25 mouse cellular contexts compared by ENCODE assay signal in genomic region chr12:53969378-53970174, GRCm38 (mm10).
A peak's percentile ranks its signal among the peaks of the same experiment; 100 is the strongest.
DNase-seq lines count a peak whose midpoint lies in the region; ATAC-seq and TF ChIP-seq lines count a peak whose summit lies in the region.
"Had no signal": no experiment of that assay in that cellular context is flagged by ENCODE, and none has a peak within 500 bp of the region (broad histone marks: within the 10 kb centered on the region; RNA-seq: fewer than 3 reads in every experiment).

No protein-coding gene starts in this region.

- 0 out of 2 replicates have a peak, but pooled peaks cover 4% of the 10 kb centered on the region for H3K4me1 ChIP-seq in kidney, embryonic 14.5 days (ENCODE audit: control insufficient read depth, insufficient read depth, low read length)
- no peaks in the 10 kb centered on the region for H3K4me1 ChIP-seq in kidney, adult 2 months (ENCODE audit: control insufficient read depth, insufficient read depth, low read length)
- H3K4me1 ChIP-seq in kidney, postnatal 0 days (replicated peaks; ENCODE audit: insufficient read depth, low read length) = no peaks in the 10 kb centered on the region
- H3K4me1 ChIP-seq in CH12.LX (ENCODE audit: control insufficient read depth in 1 of 2, insufficient read depth in 2 of 2) = no peaks in the 10 kb centered on the region
- peaks cover 16% of the 10 kb centered on the region for H3K4me1 ChIP-seq in neural tube, embryonic 13.5 days (replicated peaks)

- no peak overlapping the region for H3K4me3 ChIP-seq in kidney, embryonic 14.5 days (ENCODE audit: low read length)
- no peak overlapping the region for H3K4me3 ChIP-seq in kidney, adult 2 months (ENCODE audit: insufficient read depth, low read depth, low read length)
- H3K4me3 ChIP-seq in kidney, postnatal 0 days (replicated peaks; ENCODE audit: low read depth, low read length) = no peak overlapping the region
- H3K4me3 ChIP-seq in CH12.LX (replicated peaks in 1 of 3; ENCODE audit: low read depth in 2 of 3, low read length in 2 of 3, poor library complexity in 1 of 3) = no peak overlapping the region
- no peak overlapping the region for H3K4me3 ChIP-seq in neural tube, embryonic 13.5 days
- H3K4me3 ChIP-seq: forebrain, embryonic 10.5 days; forebrain, embryonic 13.5 days; hindbrain, embryonic 10.5 days; hindbrain, embryonic 13.5 days had no signal

- H3K27ac ChIP-seq in kidney, embryonic 14.5 days (ENCODE audit: low read depth, low read length) = no peak overlapping the region
- no peak overlapping the region for H3K27ac ChIP-seq in kidney, adult 2 months (ENCODE audit: insufficient read depth, low read depth, low read length)
- H3K27ac ChIP-seq in kidney, postnatal 0 days = no peak overlapping the region
- H3K27ac ChIP-seq in CH12.LX (ENCODE audit: insufficient read depth, low read depth) = no peak overlapping the region
- H3K27ac ChIP-seq in neural tube, embryonic 13.5 days (replicated peaks) = peak overlapping the region; percentile 54; the same call in 1 of the 2 replicates
- H3K27ac ChIP-seq: forebrain, embryonic 10.5 days; forebrain, embryonic 13.5 days; hindbrain, embryonic 10.5 days; hindbrain, embryonic 13.5 days had no signal

- WGBS in kidney, embryonic 14.5 days = 32% methylated on average over 10 of the region's 10 CpGs
- 32% methylated on average over 10 of the region's 10 CpGs for WGBS in kidney, adult 2 months
- WGBS in kidney, postnatal 0 days = 27% methylated on average over 10 of the region's 10 CpGs
- WGBS in neural tube, embryonic 13.5 days = 58% methylated on average over 10 of the region's 10 CpGs

- no peaks in the 10 kb centered on the region for H3K36me3 ChIP-seq in kidney, embryonic 14.5 days (ENCODE audit: control insufficient read depth, insufficient read depth, low read length)
- H3K36me3 ChIP-seq in kidney, adult 2 months (ENCODE audit: control insufficient read depth, insufficient read depth, low read length) = no peaks in the 10 kb centered on the region
- H3K36me3 ChIP-seq in kidney, postnatal 0 days (ENCODE audit: insufficient read depth, low read length) = no peaks in the 10 kb centered on the region
- no peaks in the 10 kb centered on the region for H3K36me3 ChIP-seq in CH12.LX (replicated peaks in 1 of 2; ENCODE audit: control insufficient read depth in 1 of 2, insufficient read depth in 1 of 2, low read length in 1 of 2)
- no peaks in the 10 kb centered on the region for H3K36me3 ChIP-seq in neural tube, embryonic 13.5 days
- H3K36me3 ChIP-seq: forebrain, embryonic 10.5 days; hindbrain, embryonic 10.5 days; hindbrain, embryonic 13.5 days had no signal

- H3K9ac ChIP-seq in kidney, embryonic 14.5 days (ENCODE audit: low read depth, low read length) = no peak overlapping the region
- H3K9ac ChIP-seq in kidney, postnatal 0 days (ENCODE audit: low read depth, low read length) = no peak overlapping the region
- no peak overlapping the region for H3K9ac ChIP-seq in CH12.LX (ENCODE audit: insufficient read depth, low read depth)
- no peak overlapping the region for H3K9ac ChIP-seq in neural tube, embryonic 13.5 days
- H3K9ac ChIP-seq: forebrain, embryonic 13.5 days; hindbrain, embryonic 13.5 days had no signal

- H3K4me2 ChIP-seq in kidney, embryonic 14.5 days (replicated peaks; ENCODE audit: low read depth, low read length) = no peak overlapping the region
- H3K4me2 ChIP-seq in kidney, postnatal 0 days (ENCODE audit: low read length) = no peak overlapping the region
- H3K4me2 ChIP-seq in CH12.LX (ENCODE audit: insufficient read depth, low read depth, poor library complexity, severe bottlenecking) = no peak overlapping the region
- H3K4me2 ChIP-seq in neural tube, embryonic 13.5 days = no peak overlapping the region
- H3K4me2 ChIP-seq: forebrain, embryonic 13.5 days; heart, embryonic 11.5 days; hindbrain, embryonic 13.5 days had no signal

- in situ Hi-C loops in CH12.LX (cut with MboI; ENCODE audit: low pct_ligation_motif_present, low pct_unique_long_range_greater_than_20kb, low sequenced_read_pairs) = no loop called here

- no peak for DNase-seq in kidney, adult 2 months
- peak; percentile 72 for DNase-seq in kidney, postnatal 0 days (ENCODE audit: low spot score)
- no peak for DNase-seq in kidney, adult 8-10 months
- DNase-seq in CH12.LX (ENCODE audit: extremely low read depth) = no peak
- DNase-seq in c-Kit-positive CD71-positive TER-119-positive erythroid progenitor cells, embryonic 14.5 days (ENCODE audit: low spot score) = no peak
- DNase-seq in left cerebral cortex, postnatal 25 days (ENCODE audit: low spot score in 2 of 2) = no peak
- DNase-seq: adrenal gland, adult 8-10 months; adrenal gland, postnatal 25 days; B cell, adult 2 months; cerebellum, adult 18-20 months; cerebellum, adult 9-10 months; cerebellum, postnatal 14 days; gastrocnemius, postnatal 10 days; gastrocnemius, postnatal 36 days; heart, postnatal 36 days had no signal

- H3K79me2 ChIP-seq in CH12.LX (replicated peaks; ENCODE audit: control insufficient read depth, extremely low read depth, insufficient read depth, poor library complexity, severe bottlenecking) = no peaks in the 10 kb centered on the region

- TF ChIP-seq CTCF in kidney, adult 2 months (conservative IDR thresholded peaks at IDR 0.05; ENCODE audit: insufficient read depth, insufficient read length, low read depth, low read length) = no peak
- TF ChIP-seq CTCF in kidney, postnatal 0 days (IDR thresholded peaks at IDR 0.05; ENCODE audit: low read depth) = no peak
- no peak for TF ChIP-seq CTCF in CH12.LX (conservative IDR thresholded peaks at IDR 0.05 in 1 of 2, IDR thresholded peaks at IDR 0.05 in 1 of 2; ENCODE audit: low read depth in 2 of 2, low read length in 2 of 2)

- no peaks in the 10 kb centered on the region for H3K9me3 ChIP-seq in kidney, embryonic 14.5 days (ENCODE audit: control insufficient read depth, low read length)
- H3K9me3 ChIP-seq in kidney, postnatal 0 days (replicated peaks; ENCODE audit: low read length) = no peaks in the 10 kb centered on the region
- H3K9me3 ChIP-seq in CH12.LX (replicated peaks; ENCODE audit: low read length) = no peaks in the 10 kb centered on the region
- H3K9me3 ChIP-seq in neural tube, embryonic 13.5 days = no peaks in the 10 kb centered on the region
- H3K9me3 ChIP-seq: forebrain, embryonic 10.5 days; forebrain, embryonic 13.5 days; hindbrain, embryonic 10.5 days; hindbrain, embryonic 13.5 days had no signal

- dilution Hi-C loops in CH12.LX (cut with MboI; ENCODE audit: extremely low pct_ligation_motif_present, extremely low pct_unique_long_range_greater_than_20kb, low sequenced_read_pairs) = no loop called here

- intact Hi-C loops in left cerebral cortex, postnatal 25 days (cut with DNase I) = no loop called here

- TF ChIP-seq EP300 in CH12.LX (IDR thresholded peaks at IDR 0.05; ENCODE audit: low read length) = no peak

- TF ChIP-seq POLR2A in kidney, adult 2 months (IDR thresholded peaks at IDR 0.05; ENCODE audit: low read depth, low read length) = no peak
- TF ChIP-seq POLR2A in CH12.LX (IDR thresholded peaks at IDR 0.05; ENCODE audit: low read depth, low read length) = no peak

- ATAC-seq in kidney, embryonic 14.5 days (ENCODE audit: low FRiP score, low TSS enrichment) = peak; percentile 84
- ATAC-seq in kidney, postnatal 0 days (replicated peaks; ENCODE audit: low FRiP score, low read depth) = no peak; the same call in 1 of the 2 replicates
- peak; percentile 81 for ATAC-seq in neural tube, embryonic 13.5 days (ENCODE audit: low read depth)
- ATAC-seq: activated CD4-positive, CD25-positive, alpha-beta regulatory T cell, adult 4 months; forebrain, embryonic 13.5 days; forebrain, embryonic 16.5 days; hindbrain, embryonic 16.5 days had no signal

- H3K27me3 ChIP-seq in kidney, embryonic 14.5 days (ENCODE audit: control insufficient read depth, insufficient read depth, low read length) = no peaks in the 10 kb centered on the region; the same call in 1 of the 2 replicates
- H3K27me3 ChIP-seq in kidney, adult 2 months (replicated peaks; ENCODE audit: control insufficient read depth, insufficient read depth, low read length) = no peaks in the 10 kb centered on the region; the same call in 1 of the 2 replicates
- H3K27me3 ChIP-seq in kidney, postnatal 0 days (ENCODE audit: insufficient read depth, low read length) = no peaks in the 10 kb centered on the region
- no peaks in the 10 kb centered on the region for H3K27me3 ChIP-seq in CH12.LX (replicated peaks)
- H3K27me3 ChIP-seq in neural tube, embryonic 13.5 days = no peaks in the 10 kb centered on the region
- H3K27me3 ChIP-seq: hindbrain, embryonic 13.5 days had no signal

- no peak for TF ChIP-seq RAD21 in CH12.LX (IDR thresholded peaks at IDR 0.05; ENCODE audit: low read depth, low read length)

TF ChIP-seq in CH12.LX, 34 proteins besides CTCF, POLR2A, EP300 and RAD21:
- TF ChIP-seq CHD1 (IDR thresholded peaks at IDR 0.05; ENCODE audit: low read depth, low read length) (no peak), MAFK (IDR thresholded peaks at IDR 0.05; ENCODE audit: insufficient replicate concordance, low read length) (0 out of 2 replicates have a peak, but pooled peaks have one; percentile 29), HCFC1 (IDR thresholded peaks at IDR 0.05; ENCODE audit: low read depth, low read length) (no peak)
